Mouse (Mus musculus) limb, embryonic 13.5 days (tissue): ENCODE results near the gene Capn8. TPM values are rescaled to one million over a fixed set of nuclear protein-coding genes. Genes with fewer than 3 reads are reported as not detected.

Experiments used
- ATAC-seq: fragments of 200-750 bp; cut with Nextera tagmentation; 2 replicates; pipeline ENCODE4 v1.8.0; 2017; ENCODE audit warnings: low read depth, moderate number of reproducible peaks, moderate TSS enrichment; ENCODE audit not compliant: low FRiP score
- H3K27ac ChIP-seq: fragments of 300-500 bp; sonication (generic); 2 replicates; pipeline ENCODE4 v1.5.1; 2015; ENCODE audit warnings: inconsistent platforms, mild to moderate bottlenecking, moderate library complexity
- H3K27me3 ChIP-seq: fragments of 300-500 bp; sonication (generic); 2 replicates; pipeline ENCODE4 v1.6.1; 2015; ENCODE audit warnings: mild to moderate bottlenecking, inconsistent platforms
- H3K36me3 ChIP-seq: fragments of 300-500 bp; sonication (generic); 2 replicates; pipeline ENCODE4 v1.6.1; 2015; ENCODE audit warnings: inconsistent platforms, mild to moderate bottlenecking, moderate library complexity
- H3K4me1 ChIP-seq: fragments of 300-500 bp; sonication (generic); 2 replicates; pipeline ENCODE4 v1.6.1; 2015; ENCODE audit warnings: inconsistent platforms
- H3K4me2 ChIP-seq: fragments of 300-500 bp; sonication (generic); replicated peaks from 2 replicates; pipeline ENCODE4 v1.6.1; 2015; ENCODE audit warnings: inconsistent platforms, mild to moderate bottlenecking, moderate library complexity
- H3K4me3 ChIP-seq: fragments of 300-500 bp; sonication (generic); 2 replicates; pipeline ENCODE4 v1.5.1; 2015; ENCODE audit warnings: moderate library complexity, mild to moderate bottlenecking, inconsistent platforms
- H3K9ac ChIP-seq: fragments of 300-500 bp; sonication (generic); 2 replicates; pipeline ENCODE4 v1.6.1; 2015; ENCODE audit warnings: mild to moderate bottlenecking, inconsistent platforms
- H3K9me3 ChIP-seq: fragments of 300-500 bp; sonication (generic); 2 replicates; pipeline ENCODE4 v1.6.1; 2016; ENCODE audit warnings: inconsistent platforms
- WGBS: fragments of 180-500 bp; shearing (Covaris S2); methylation state at CpG from one replicate; pipeline ENCODE4 v1.1.7; 2015; 5-methylcytosine and 5-hydroxymethylcytosine counted together
- polyA plus RNA-seq: library from polyadenylated mRNA; unstranded; fragments of >200 nt; fragmentation: Nextera tagmentation; extraction: Ambion mirVana; gene quantifications from 2 replicates; pipeline ENCODE4 v1.2.1, GENCODE M21; 2015

Gene Capn8
- polyA plus RNA-seq, 1 experiment from 2014 or later, result not detected

DNA sequence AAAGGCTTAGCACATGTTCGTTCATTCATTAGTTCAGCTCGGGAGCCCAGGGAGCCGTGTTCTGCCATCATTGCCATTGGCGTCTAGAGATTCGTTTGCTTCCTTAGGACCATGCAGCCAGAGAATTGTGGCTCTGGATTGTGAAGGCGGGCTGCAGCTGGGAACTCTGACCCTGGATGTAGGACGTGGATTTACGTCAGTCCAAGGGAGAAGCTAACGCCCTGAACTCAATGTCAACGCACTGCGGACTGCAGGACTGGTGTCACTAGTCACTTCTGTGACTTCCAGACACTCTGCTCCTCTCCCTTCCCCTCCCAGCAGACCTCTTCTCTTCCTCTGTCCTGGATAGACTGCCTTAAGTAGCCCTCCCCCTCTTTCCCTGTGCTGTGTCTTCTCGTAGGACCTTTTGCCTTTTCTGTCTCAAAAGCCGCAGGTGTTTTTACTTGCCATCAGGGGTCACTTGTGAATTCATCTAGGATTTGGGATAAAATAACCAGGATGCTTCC is 37.5 kb upstream of the Capn8 start:
- Histone ChIP-seq H3K36me3 (no peaks in the 10 kb centered on the region), H3K4me3 (no peak overlapping the region), H3K27ac (no peak overlapping the region), H3K9me3 (no peaks in the 10 kb centered on the region), H3K4me2 (peak overlapping the region; percentile 42), H3K9ac (peak overlapping the region; percentile 13; the same call in 1 of the 2 replicates), H3K4me1 (peaks cover 14% of the 10 kb centered on the region), H3K27me3 (peaks cover 26% of the 10 kb centered on the region)
- ATAC-seq, result no peak
- 46% methylated on average over 13 of the region's 13 CpGs for WGBS

DNA sequence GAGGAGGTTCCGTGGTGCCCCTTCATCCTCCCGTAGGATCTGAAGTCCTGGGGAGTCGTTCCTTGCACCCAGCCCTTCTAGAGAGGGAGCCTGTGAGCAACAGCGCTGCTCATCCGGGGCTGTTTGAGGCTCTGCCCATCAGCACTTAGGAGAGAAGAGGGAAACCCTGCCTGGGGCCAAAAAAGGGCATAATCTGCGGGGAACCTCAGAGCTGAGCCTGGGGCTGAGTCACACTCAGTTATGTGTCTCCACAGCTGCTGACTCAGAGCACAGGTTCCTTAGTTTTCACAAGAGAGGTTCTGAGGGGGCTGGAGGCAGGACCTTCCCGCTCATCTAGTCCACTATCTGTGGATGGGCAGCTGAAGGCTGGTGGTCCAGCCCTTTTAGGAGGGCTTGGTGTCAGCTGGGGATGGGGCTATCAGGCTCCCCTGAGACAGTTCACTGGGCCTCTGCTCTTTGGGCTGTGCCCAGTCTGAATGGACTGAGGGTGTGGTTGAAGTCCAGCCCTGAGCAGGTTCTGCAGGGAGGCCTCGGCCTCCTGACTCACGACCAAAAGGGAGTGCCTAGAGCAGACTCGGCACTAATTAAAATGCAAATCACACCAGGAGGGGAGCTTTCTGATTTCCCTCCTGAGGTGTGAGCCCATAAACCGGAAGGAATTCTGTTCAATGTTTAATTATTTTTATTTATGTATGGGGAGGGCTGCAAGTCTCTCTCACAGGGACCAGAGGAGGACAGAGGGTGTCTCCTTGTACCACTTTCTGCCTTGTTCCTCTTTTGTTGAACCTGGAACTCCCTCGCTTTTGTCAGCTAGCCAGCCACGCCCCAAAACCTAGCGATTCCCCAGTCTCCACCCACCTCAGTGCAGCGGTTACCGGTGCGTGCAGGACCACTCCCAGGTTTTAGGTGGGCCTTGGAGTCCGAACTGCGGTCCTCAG is 36.6 kb upstream of the Capn8 start:
- H3K4me1 ChIP-seq, result peaks cover 14% of the 10 kb centered on the region
- H3K27ac ChIP-seq, result no peak overlapping the region
- no peaks in the 10 kb centered on the region for H3K9me3 ChIP-seq
- H3K4me2 ChIP-seq, result peak overlapping the region; percentile 42
- peak overlapping the region; percentile 32 for H3K9ac ChIP-seq
- peaks cover 26% of the 10 kb centered on the region for H3K27me3 ChIP-seq
- 0 out of 2 replicates have a peak, but pooled peaks have one; percentile 19 for ATAC-seq
- no peak overlapping the region for H3K4me3 ChIP-seq
- 8% methylated on average over 19 of the region's 19 CpGs for WGBS
- H3K36me3 ChIP-seq, result no peaks in the 10 kb centered on the region

GRCm38 (mm10) chr1:182533583-182533982 is 31.2 kb upstream of the Capn8 start:
- H3K9me3 ChIP-seq, result no peaks in the 10 kb centered on the region
- whole genome bisulfite sequencing, result 61% methylated on average over 3 of the region's 3 CpGs

GRCm38 (mm10) chr1:182535080-182535481 is 29.7 kb upstream of the Capn8 start:
- no peak overlapping the region for H3K4me3 ChIP-seq
- H3K27ac ChIP-seq, result no peak overlapping the region
- ATAC-seq, result no peak
- H3K4me1 ChIP-seq, result peaks cover 4% of the 10 kb centered on the region; the same call in 1 of the 2 replicates
- H3K9me3 ChIP-seq, result no peaks in the 10 kb centered on the region
- H3K4me2 ChIP-seq, result no peak overlapping the region
- H3K9ac ChIP-seq, result no peak overlapping the region
- H3K27me3 ChIP-seq, result no peaks in the 10 kb centered on the region
- WGBS, result 58% methylated on average over 3 of the region's 3 CpGs
- no peaks in the 10 kb centered on the region for H3K36me3 ChIP-seq

More at GRCm38 (mm10) chr1:182533583-182533982, 31.2 kb upstream of the Capn8 start:
- Histone ChIP-seq H3K36me3 (no peaks in the 10 kb centered on the region), H3K4me2 (no peak overlapping the region), H3K4me3 (no peak overlapping the region), H3K4me1 (peaks cover 2% of the 10 kb centered on the region), H3K27ac (no peak overlapping the region), H3K27me3 (peaks cover 5% of the 10 kb centered on the region), H3K9ac (no peak overlapping the region)
- no peak for ATAC-seq

DNA sequence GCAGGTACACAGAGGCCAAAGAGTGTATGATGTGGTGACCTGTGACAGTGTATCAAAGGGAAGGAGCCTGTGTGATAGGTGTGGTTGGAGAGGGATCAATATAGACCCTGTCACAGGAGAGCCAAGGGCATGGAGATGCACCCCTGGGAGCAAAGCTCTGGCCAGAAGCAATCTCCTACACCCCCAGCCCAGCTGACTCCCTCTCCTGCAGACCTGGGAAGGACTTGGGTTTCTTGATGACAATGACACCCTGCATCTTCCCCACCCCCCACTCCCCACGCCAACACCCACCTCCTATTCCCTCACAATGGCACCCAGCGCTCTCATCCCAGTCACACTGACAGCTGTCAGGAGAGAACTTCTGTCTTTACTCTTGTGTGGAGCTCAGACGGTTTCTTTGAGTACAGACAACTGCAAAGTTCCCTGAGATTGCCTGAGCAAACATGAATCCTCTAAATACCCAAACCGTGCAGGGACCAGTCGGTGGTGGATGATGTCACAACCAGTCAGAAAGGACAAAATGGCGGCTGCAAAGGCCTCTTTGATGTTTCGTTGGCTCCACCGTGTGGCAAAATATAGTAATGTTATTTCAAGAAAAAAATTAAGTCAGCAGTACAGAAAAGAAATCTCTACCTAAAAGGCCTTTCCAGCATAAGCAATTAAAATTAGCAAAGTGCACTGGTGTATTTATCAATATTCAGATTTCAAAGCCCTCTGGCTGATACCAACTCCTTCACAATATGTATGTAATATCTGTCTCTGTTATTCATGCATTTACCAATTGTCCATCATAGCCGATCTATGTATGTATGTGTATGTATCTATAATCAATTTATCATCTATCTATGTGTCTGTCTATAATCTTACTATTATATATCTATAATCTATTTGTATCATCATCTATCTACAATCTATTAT is 25.5 kb upstream of the Capn8 start:
- peak; percentile 76 for ATAC-seq

GRCm38 (mm10) chr1:182542110-182542509 is 22.7 kb upstream of the Capn8 start:
- Histone ChIP-seq H3K9me3 (peaks cover 10% of the 10 kb centered on the region; the same call in 1 of the 2 replicates), H3K4me2 (no peak overlapping the region), H3K4me3 (no peak overlapping the region), H3K36me3 (no peaks in the 10 kb centered on the region), H3K27me3 (no peaks in the 10 kb centered on the region), H3K4me1 (peaks cover 15% of the 10 kb centered on the region), H3K9ac (no peak overlapping the region), H3K27ac (peak overlapping the region; percentile 10; the same call in 1 of the 2 replicates)
- 52% methylated on average over 5 of the region's 5 CpGs for WGBS
- ATAC-seq, result peak; percentile 9; the same call in 1 of the 2 replicates

More for the DNA sequence above, 25.5 kb upstream of the Capn8 start:
- H3K4me2 ChIP-seq, result peak overlapping the region; percentile 66
- H3K36me3 ChIP-seq, result no peaks in the 10 kb centered on the region
- peak overlapping the region; percentile 65 for H3K9ac ChIP-seq
- no peak overlapping the region for H3K27ac ChIP-seq
- 17% methylated on average over 9 of the region's 9 CpGs for WGBS
- peaks cover 15% of the 10 kb centered on the region for H3K4me1 ChIP-seq
- H3K27me3 ChIP-seq, result no peaks in the 10 kb centered on the region
- no peaks in the 10 kb centered on the region for H3K9me3 ChIP-seq
- peak overlapping the region; percentile 40 for H3K4me3 ChIP-seq

DNA sequence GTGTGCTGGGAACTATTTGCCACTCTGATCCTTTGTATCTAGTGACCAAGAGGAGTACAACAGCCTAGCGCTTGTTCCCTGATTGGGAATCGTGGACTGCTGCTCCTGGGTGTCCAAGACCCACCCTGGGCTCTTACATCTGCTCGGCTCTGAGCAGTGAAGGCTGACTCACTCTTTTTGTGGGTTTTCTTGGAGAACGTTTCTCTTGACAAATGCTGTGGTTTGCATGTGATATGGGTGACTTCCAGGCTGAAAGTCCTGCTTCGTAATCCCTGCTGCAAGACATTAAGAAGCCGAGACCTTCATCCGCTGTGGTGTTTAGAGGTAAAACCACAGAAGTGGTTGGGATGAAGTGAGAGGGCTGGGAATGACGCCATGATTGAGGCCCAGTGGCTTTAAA is 21.7 kb upstream of the Capn8 start:
- no peak overlapping the region for H3K9ac ChIP-seq
- H3K9me3 ChIP-seq, result peaks cover 10% of the 10 kb centered on the region; the same call in 1 of the 2 replicates
- H3K4me3 ChIP-seq, result no peak overlapping the region
- no peak for ATAC-seq
- H3K27ac ChIP-seq, result no peak overlapping the region
- H3K27me3 ChIP-seq, result no peaks in the 10 kb centered on the region
- H3K4me2 ChIP-seq, result no peak overlapping the region
- peaks cover 15% of the 10 kb centered on the region for H3K4me1 ChIP-seq
- H3K36me3 ChIP-seq, result no peaks in the 10 kb centered on the region
- WGBS, result 78% methylated on average over 8 of the region's 8 CpGs

- Histone ChIP-seq H3K4me2 (no peak overlapping the region), H3K4me3 (no peak overlapping the region), H3K9me3 (peaks cover 10% of the 10 kb centered on the region; the same call in 1 of the 2 replicates), H3K27ac (no peak overlapping the region), H3K4me1 (peaks cover 14% of the 10 kb centered on the region), H3K27me3 (no peaks in the 10 kb centered on the region), H3K9ac (no peak overlapping the region), H3K36me3 (no peaks in the 10 kb centered on the region)
- 73% methylated on average over 1 of the region's 1 CpGs for WGBS
- ATAC-seq, result no peak
Measured at GRCm38 (mm10) chr1:182543906-182544305, 20.9 kb upstream of the Capn8 start.

DNA sequence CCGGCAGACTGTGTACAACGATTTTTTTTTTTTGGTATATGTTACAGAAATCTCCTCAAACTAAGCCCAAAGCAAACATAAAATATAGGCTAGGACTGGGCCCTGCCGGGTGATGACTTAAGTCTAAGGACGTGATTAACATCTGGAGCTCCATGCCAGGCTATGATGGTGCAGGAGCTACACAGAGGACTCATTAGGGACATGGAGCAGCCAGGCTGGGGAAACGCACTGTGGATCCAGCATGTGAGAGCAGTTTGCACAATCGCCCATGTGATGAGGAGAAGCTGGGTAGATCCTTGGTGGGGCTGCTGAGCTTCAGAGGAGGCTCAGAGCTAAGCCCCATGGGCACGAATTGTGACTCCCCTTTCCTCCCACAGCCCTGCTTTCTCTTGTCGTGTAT is 14.0 kb upstream of the Capn8 start:
- WGBS, result 71% methylated on average over 8 of the region's 8 CpGs
- peaks cover 10% of the 10 kb centered on the region; the same call in 1 of the 2 replicates for H3K9me3 ChIP-seq
- no peaks in the 10 kb centered on the region for H3K27me3 ChIP-seq
- ATAC-seq, result no peak
- H3K4me2 ChIP-seq, result no peak overlapping the region
- H3K4me1 ChIP-seq, result no peaks in the 10 kb centered on the region
- no peak overlapping the region for H3K4me3 ChIP-seq
- no peak overlapping the region for H3K27ac ChIP-seq
- H3K36me3 ChIP-seq, result no peaks in the 10 kb centered on the region
- H3K9ac ChIP-seq, result no peak overlapping the region

- Histone ChIP-seq H3K27ac (no peak overlapping the region), H3K4me2 (no peak overlapping the region), H3K36me3 (no peaks in the 10 kb centered on the region), H3K9ac (no peak overlapping the region), H3K9me3 (no peaks in the 10 kb centered on the region), H3K4me3 (no peak overlapping the region), H3K4me1 (no peaks in the 10 kb centered on the region), H3K27me3 (no peaks in the 10 kb centered on the region)
- no peak for ATAC-seq
- 58% methylated on average over 12 of the region's 12 CpGs for whole genome bisulfite sequencing
Measured at GRCm38 (mm10) chr1:182553649-182554375, 11.0 kb upstream of the Capn8 start.

- ATAC-seq, result no peak
- 58% methylated on average over 4 of the region's 4 CpGs for WGBS
- no peak overlapping the region for H3K4me2 ChIP-seq
- H3K4me3 ChIP-seq, result no peak overlapping the region
- no peak overlapping the region for H3K27ac ChIP-seq
- H3K9me3 ChIP-seq, result no peaks in the 10 kb centered on the region
- no peaks in the 10 kb centered on the region for H3K36me3 ChIP-seq
- no peaks in the 10 kb centered on the region for H3K27me3 ChIP-seq
- H3K4me1 ChIP-seq, result peaks cover 15% of the 10 kb centered on the region
- no peak overlapping the region for H3K9ac ChIP-seq
Measured at GRCm38 (mm10) chr1:182558271-182558670, 6.5 kb upstream of the Capn8 start.
